ENCODE assay signal across 7 mouse cellular contexts in the genomic region with DNA sequence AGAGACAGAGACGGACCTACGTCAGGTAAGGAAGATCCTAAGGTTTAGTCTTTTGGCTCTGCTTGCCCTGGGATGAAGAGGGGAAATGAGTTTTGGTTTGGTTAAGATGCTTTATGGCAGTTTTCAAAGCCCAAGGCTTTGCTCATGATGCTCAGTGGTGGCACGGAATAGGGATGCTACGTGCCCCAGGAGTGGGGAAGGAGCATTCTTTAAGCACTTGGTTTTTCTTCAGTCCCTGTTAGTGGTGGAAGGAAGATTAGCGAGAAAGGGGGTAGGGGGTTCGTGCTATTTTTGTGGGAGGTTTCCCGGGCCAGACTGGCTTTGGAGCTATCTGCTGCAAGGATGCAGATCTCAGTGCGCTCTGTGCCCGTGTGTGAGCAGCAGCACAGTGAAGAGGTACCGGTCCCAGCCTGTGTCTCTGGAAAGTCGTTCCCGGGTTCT. TPM values are rescaled to one million over a fixed set of nuclear protein-coding genes. Genes with fewer than 3 reads are reported as not detected.
A peak's percentile ranks its signal among the peaks of the same experiment; 100 is the strongest.
DNase-seq lines count a peak whose midpoint lies in the region; ATAC-seq and TF ChIP-seq lines count a peak whose summit lies in the region.

No protein-coding gene starts in this region.

- no peak for ATAC-seq in intestine, embryonic 14.5 days (replicated peaks; ENCODE audit: low FRiP score, low TSS enrichment, low read depth)
- ATAC-seq in liver, embryonic 14.5 days (ENCODE audit: insufficient read depth): no peak

- WGBS in intestine, embryonic 14.5 days: under 1% methylated on average over 12 of the region's 12 CpGs
- WGBS in liver, embryonic 14.5 days (ENCODE audit: insufficient replicate concordance): 0% methylated on average over 12 of the region's 12 CpGs

- H3K27ac ChIP-seq in embryonic fibroblast, embryonic 13.5 days (ENCODE audit: insufficient read depth, low read length): no peak overlapping the region
- peak overlapping the region; percentile 70 for H3K27ac ChIP-seq in intestine, embryonic 14.5 days (ENCODE audit: low read depth)
- no peak overlapping the region for H3K27ac ChIP-seq in liver, embryonic 14.5 days

- DNase-seq in right cerebral cortex, adult 2 months (ENCODE audit: low spot score in 2 of 2): peak; percentile 26 to 51
- no peak for DNase-seq in right cerebral cortex, postnatal 14 days
- DNase-seq in brain, embryonic 14.5 days (ENCODE audit: low read depth): peak; percentile 75
- DNase-seq in intestine, embryonic 14.5 days (ENCODE audit: low spot score): peak; percentile 80
- peak in 1 of 3 experiments; percentile 23 for DNase-seq in liver, embryonic 14.5 days (ENCODE audit: low read depth in 3 of 3, low spot score in 3 of 3)
- DNase-seq in right cerebral cortex, postnatal 4 days: peak; percentile 23

- peaks cover 4% of the 10 kb centered on the region for H3K4me1 ChIP-seq in embryonic fibroblast, embryonic 13.5 days (ENCODE audit: control insufficient read depth, insufficient read depth, low read length)
- H3K4me1 ChIP-seq in intestine, embryonic 14.5 days (replicated peaks; ENCODE audit: control insufficient read depth, insufficient read depth, low read length): peaks cover 11% of the 10 kb centered on the region; the same call in 1 of the 2 replicates
- peaks cover 5 to 15% of the 10 kb centered on the region in 2 experiments for H3K4me1 ChIP-seq in liver, embryonic 14.5 days (replicated peaks; ENCODE audit: control insufficient read depth in 2 of 2, insufficient read depth in 2 of 2, low read length in 1 of 2)

- TF ChIP-seq EP300 in liver, embryonic 14.5 days (IDR thresholded peaks at IDR 0.05; ENCODE audit: low read depth): no peak

- TF ChIP-seq POLR2A in brain, embryonic 14.5 days (IDR thresholded peaks at IDR 0.05; ENCODE audit: borderline replicate concordance, extremely low read depth, insufficient read depth, insufficient read length, poor library complexity, severe bottlenecking): peak; percentile 24; the same call in 1 of the 2 replicates
- no peak for TF ChIP-seq POLR2A in embryonic fibroblast, embryonic 13.5 days (IDR thresholded peaks at IDR 0.05; ENCODE audit: low read depth, low read length)

- H3K4me2 ChIP-seq in intestine, embryonic 14.5 days (ENCODE audit: low read length): peak overlapping the region; percentile 66
- H3K4me2 ChIP-seq in liver, embryonic 14.5 days (ENCODE audit: low read depth): peak overlapping the region; percentile 96

- H3K9me3 ChIP-seq in intestine, embryonic 14.5 days (ENCODE audit: control insufficient read depth, low read length): no peaks in the 10 kb centered on the region
- no peaks in the 10 kb centered on the region for H3K9me3 ChIP-seq in liver, embryonic 14.5 days (ENCODE audit: control insufficient read depth, low read length)

- no peak for TF ChIP-seq CTCF in brain, embryonic 14.5 days (IDR thresholded peaks at IDR 0.05; ENCODE audit: borderline replicate concordance, extremely low read depth, insufficient read depth, insufficient read length)
- no peak for TF ChIP-seq CTCF in embryonic fibroblast, embryonic 13.5 days (IDR thresholded peaks at IDR 0.05; ENCODE audit: borderline replicate concordance, insufficient read depth, low read length)
- TF ChIP-seq CTCF in liver, embryonic 14.5 days (IDR thresholded peaks at IDR 0.05; ENCODE audit: low read depth): no peak

- H3K27me3 ChIP-seq in intestine, embryonic 14.5 days (replicated peaks; ENCODE audit: control insufficient read depth, insufficient read depth, low read length): no peaks in the 10 kb centered on the region
- no peaks in the 10 kb centered on the region for H3K27me3 ChIP-seq in liver, embryonic 14.5 days (ENCODE audit: control insufficient read depth, insufficient read depth, low read length)

- H3K9ac ChIP-seq in intestine, embryonic 14.5 days (ENCODE audit: low read length): peak overlapping the region; percentile 59
- peak overlapping the region; percentile 72 for H3K9ac ChIP-seq in liver, embryonic 14.5 days (replicated peaks)

- peaks cover 14% of the 10 kb centered on the region; the same call in 1 of the 2 replicates for H3K36me3 ChIP-seq in intestine, embryonic 14.5 days (ENCODE audit: control insufficient read depth, insufficient read depth, low read length)
- H3K36me3 ChIP-seq in liver, embryonic 14.5 days (replicated peaks; ENCODE audit: control insufficient read depth, insufficient read depth, low read depth): no peaks in the 10 kb centered on the region

- peak overlapping the region; percentile 89 for H3K4me3 ChIP-seq in embryonic fibroblast, embryonic 13.5 days (ENCODE audit: insufficient read depth, low read length)
- H3K4me3 ChIP-seq in intestine, embryonic 14.5 days (ENCODE audit: low read depth, low read length): peak overlapping the region; percentile 70
- H3K4me3 ChIP-seq in liver, embryonic 14.5 days (ENCODE audit: insufficient read depth in 1 of 2, low read depth in 2 of 2, low read length in 2 of 2): peak overlapping the region; percentile 85 to 95

RNA-seq across cellular contexts. Expression of a gene that starts 0.7 kb away (rescaled TPM):
- polyA plus RNA-seq in brain, embryonic 14.5 days (2012; rRNA removed): 0.93 and 1.0 TPM in 2 replicates
- polyA plus RNA-seq in embryonic fibroblast, embryonic 13.5 days (2011; ENCODE audit: insufficient read length, low read depth, missing spikeins): 0.54 and 0.68 TPM in 2 replicates
- polyA plus RNA-seq in intestine, embryonic 14.5 days (2014; fragmentation: Nextera tagmentation; extraction: Ambion mirVana): 0.93 and 1.6 TPM in 2 replicates
- polyA plus RNA-seq in liver, embryonic 14.5 days (2012; rRNA removed): 0.44 and 0.51 TPM in 2 replicates
- polyA plus RNA-seq in liver, embryonic 14.5 days (2014; fragmentation: Nextera tagmentation; extraction: Ambion mirVana): 0.27 and 0.45 TPM in 2 replicates

RNA-seq across cellular contexts. Expression of a gene that starts 21.7 kb away (rescaled TPM):
- polyA plus RNA-seq in brain, embryonic 14.5 days (2012; rRNA removed): 7.0 and 10.0 TPM in 2 replicates
- 6.2 and 6.9 TPM in 2 replicates for polyA plus RNA-seq in embryonic fibroblast, embryonic 13.5 days (2011; ENCODE audit: insufficient read length, low read depth, missing spikeins)
- polyA plus RNA-seq in intestine, embryonic 14.5 days (2014; fragmentation: Nextera tagmentation; extraction: Ambion mirVana): 12.8 and 13.0 TPM in 2 replicates
- 2.7 TPM in 2 replicates for polyA plus RNA-seq in liver, embryonic 14.5 days (2012; rRNA removed)
- polyA plus RNA-seq in liver, embryonic 14.5 days (2014; fragmentation: Nextera tagmentation; extraction: Ambion mirVana): 2.0 TPM in 2 replicates
